Mouse (Mus musculus): ENCODE results near the gene Catsper3.

Gene Catsper3

GRCm38 (mm10) chr13:55827679-55828140, 43.3 kb downstream of the Catsper3 start:
- DNase-seq = no peak

DNA sequence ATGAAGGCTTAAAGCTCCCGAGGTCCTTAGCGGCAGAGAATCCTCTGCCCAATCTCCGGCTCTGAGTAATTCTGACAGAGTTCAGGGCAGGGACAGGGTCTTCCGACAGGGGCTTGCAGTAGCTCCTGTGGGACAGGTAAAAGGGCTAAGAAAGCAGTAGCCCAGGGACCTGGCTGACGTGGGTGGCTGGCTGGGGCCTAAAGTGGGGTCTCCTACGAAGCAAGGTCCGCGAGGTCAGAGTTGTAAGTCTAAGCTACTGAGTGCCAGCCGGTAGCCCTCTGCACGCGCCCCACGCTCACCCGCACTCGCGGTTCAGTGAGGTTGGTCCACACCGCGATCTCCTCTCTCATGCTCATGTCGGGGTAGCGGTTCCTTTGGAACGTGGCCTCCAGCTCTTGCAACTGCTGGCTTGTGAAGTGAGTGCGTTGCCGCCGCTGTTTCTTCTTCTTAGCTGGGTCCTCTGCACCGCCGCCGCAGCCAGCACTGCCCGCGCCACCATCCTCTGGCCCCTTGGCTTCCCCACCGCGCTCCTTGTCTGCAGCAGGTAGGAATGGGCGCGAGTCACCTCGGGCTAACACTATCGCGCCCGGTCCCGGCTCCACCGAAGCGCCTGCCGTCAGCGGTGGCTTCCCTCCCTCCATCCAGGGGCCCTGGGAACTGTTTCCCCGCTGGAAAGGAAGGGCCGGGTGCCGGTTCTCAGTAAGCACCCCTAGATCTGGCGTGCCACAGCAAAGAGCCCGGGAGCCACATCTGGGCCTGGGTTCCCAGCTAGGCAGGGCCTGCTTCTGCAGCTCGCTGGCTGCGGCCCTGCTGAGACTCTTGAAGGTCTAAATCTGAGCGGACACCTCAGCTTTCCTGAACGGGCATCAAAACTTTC, 44.0 kb downstream of the Catsper3 start:
- DNase-seq = no peak

DNA sequence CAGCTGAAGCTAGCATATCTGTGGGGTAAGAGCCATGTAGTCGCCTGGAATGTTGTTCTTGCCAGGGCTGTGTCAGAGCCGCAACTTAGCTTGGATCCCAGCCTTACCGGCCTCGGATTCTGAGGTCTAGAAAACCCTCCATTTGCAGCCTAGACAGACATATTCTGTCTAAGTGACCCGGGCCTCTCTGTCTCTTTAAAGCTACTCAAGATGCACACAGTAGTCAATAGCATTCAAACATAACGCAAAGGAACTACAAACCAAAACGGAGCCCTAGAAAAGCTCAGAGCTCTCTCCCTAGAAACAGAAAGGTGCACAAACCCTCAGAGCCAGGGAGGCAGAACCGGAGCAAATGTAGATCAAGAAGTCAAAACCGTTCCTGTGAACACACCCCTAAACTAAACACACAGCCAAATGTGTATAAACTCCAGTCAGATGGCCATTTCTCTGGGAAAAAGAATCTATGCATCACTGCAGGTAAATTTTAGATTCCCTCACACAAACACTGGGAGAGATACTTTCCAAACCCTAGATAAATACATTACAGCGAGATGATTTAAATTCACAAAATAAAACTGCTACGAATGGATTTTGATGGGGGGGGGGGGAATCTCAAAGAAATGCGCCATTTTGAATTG, 44.8 kb downstream of the Catsper3 start:
- no peak for DNase-seq

DNA sequence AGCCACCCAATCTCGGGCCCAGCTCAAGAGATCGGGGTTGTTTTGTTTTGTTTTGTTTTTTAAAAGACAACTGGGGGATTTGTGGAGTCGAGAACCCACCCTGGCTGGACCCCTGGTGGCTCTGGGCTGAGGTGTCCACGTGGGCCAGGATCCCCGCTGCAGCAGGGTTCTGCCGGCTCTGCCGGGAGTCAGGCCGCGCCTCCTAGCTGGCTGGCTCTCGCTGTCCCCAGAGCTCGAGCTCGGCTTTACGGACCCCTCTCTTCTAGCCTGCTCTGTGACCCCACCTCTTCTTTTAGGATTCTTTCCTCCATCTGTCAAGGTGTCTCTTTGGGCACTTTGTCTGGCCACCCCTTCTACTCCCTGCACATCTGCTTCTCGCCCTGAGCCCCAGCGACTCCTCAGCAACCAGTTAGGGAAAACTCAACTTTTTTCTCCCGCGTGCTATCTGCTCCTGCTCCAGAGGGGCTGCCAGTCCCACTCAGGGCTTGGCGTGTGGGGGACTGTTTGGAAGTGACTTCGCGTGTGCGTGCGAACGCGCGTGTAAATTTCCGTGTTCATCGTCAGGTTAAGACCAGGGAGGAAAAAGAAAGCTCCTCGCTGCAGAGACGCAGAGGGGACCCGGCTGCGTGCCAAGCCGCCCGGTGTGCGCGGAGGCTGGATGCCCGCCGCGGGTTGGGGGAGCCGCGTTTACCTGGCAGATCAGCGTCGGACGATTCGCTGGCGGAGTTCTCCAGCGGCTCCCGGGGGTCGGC, 45.9 kb downstream of the Catsper3 start:
- DNase-seq = no peak

- no peak for DNase-seq
Measured at GRCm38 (mm10) chr13:55830833-55831721, 46.7 kb downstream of the Catsper3 start.

GRCm38 (mm10) chr13:55831722-55832160, 47.4 kb downstream of the Catsper3 start:
- no peak for DNase-seq

- DNase-seq = no peak
Measured at GRCm38 (mm10) chr13:55832602-55833001, 48.2 kb downstream of the Catsper3 start.

DNA sequence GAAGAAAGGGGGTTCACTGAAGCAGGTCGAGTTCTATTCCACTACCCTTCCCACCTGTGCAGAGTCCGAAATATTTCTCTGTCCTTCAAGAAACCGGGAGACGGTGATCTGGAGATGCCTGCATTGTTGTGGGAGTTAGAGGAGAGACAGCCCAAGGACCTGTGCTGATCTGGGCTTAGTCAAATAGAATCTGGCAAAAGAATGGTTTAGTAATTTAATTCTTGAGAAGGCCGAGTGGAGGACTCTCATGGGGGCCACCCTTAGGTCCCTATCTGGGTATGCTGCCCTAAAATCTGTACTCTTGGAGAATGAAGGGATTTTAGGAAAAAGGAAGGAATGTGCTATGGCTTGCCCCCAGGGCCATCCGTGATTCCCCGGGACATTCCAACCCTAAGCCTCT, 49.6 kb downstream of the Catsper3 start:
- no peak for DNase-seq

DNA sequence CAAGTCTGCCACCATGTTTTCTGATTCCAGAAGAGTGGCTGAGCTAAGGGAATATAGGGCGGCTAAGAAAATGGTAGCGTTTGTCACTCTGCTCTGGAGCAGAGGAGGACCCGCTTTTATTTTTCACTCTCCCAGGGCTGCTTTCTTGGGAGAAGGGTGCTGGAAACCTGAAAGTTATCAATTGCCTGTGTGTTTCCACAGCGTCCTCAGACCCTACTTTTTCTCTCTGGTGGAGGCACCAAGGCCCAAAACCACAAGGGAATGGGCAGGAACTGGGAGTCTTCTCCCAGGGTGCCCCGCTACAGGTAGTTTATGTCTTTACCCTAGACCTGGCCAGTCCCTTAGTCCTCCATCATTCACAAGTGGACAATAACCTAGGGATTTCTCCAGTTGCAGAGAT, 50.3 kb downstream of the Catsper3 start:
- no peak for DNase-seq

DNA sequence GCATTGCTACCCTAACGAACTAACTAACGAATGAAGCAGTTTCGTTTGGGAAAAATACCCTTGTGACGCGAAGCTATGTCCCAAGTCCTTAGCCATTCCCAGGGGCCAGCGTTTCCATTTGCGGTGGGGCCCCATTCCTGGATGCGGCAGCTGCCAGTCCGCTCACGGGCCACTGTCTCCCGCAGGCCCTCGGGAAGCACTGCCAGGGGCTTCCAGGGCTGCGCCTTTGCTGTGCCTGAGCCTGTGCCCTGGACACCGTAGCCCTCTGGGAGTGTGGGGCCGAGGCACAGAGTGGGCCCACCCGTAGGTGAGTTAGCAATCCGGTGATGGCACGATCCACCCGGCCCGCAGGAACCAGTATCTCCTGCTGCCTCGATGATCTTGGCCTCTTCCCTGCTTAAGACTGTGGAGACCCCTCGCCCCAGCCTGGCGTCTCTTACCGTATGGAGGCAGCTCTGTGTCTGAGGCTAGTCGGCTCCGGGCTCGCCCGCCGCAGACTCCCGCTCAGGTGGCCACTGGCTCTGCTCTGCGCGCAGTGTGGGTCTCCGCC, 51.3 kb downstream of the Catsper3 start:
- no peak for DNase-seq

DNA sequence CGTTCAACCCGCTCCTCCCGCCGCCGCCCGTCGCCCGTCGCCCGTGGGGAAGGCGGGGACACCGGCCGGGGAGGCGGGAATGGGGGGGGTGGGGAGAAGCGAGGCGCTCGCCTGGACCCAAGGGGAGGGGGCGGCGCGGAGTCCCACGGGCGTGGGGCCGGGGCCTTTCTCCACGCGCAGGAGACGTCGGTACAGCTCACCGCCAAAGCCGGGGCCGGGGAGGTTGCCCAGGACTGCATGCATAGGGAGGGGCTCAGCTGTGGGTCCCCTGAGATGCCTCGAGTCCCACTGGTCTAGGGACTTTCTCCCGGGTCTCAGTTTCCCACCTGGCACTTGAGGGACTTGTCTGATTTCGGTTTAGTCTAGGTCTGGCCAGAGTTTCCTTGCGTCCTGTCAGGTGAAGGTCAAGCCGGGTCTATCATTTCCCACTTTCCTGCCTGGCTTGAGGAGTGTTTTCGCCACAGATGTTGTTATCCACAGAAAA, 51.8 kb downstream of the Catsper3 start, which contains the start of gene Pitx1:
Gene Pitx1 (minus strand): TSS at position 51 of the 484 bp plus-strand sequence.
- no peak for DNase-seq

DNA sequence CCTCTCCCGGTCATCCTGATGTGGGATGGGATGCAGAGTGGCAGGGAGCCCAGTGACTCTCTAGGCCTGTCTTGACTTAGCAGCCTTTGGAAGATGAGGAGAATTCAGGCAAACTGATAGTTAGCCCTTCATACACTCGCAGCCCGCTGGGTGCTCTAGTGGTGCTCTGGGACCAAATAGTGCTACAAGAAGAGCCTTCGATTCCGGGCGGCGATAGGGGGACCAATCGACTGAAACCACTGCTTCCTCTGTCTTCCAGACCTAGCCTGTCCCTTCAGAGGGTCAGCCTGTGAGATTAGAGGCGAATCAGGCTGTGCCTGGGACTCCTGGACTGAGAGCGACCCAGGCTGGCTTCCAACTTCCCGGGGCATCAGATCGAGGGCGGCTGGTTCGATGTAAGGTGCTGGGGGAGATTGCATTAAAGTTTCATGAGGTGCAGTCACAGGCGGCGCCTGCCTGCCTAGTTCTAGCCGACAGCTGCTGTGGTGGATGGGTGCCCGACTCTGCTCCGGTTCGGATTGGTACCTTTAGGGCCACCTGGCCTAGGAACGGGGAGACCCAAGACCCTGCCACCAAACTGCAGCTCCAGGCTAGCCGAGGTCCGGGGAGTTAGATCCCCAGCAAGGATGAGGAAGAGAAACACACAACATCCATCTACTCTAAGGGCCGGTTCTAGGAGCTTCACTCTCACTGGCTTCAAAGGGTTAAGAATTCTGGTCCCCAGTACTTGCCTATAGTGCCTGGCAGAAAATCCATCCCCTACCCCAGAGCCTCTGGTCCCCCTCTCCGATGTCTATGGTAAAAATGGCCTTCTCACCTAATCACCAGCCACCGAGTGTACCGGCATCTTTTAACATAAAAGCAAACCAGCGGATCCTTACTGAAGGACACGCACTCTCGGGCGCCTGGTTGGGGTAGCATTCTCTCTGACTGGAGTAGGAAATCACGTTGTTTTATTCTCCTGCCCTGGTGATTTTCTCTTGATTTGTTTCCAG, 52.7 kb downstream of the Catsper3 start:
- DNase-seq = no peak

GRCm38 (mm10) chr13:55840223-55840622, 55.9 kb downstream of the Catsper3 start:
- no peak for DNase-seq

- no peak for DNase-seq
Measured at GRCm38 (mm10) chr13:55843700-55844099, 59.3 kb downstream of the Catsper3 start.

- DNase-seq = no peak
Measured at GRCm38 (mm10) chr13:55847805-55848204, 63.4 kb downstream of the Catsper3 start.

GRCm38 (mm10) chr13:55848604-55849190, 64.3 kb downstream of the Catsper3 start:
- no peak for DNase-seq

GRCm38 (mm10) chr13:55850726-55851125, 66.4 kb downstream of the Catsper3 start:
- DNase-seq = no peak

- DNase-seq = no peak
Measured at GRCm38 (mm10) chr13:55852205-55852604, 67.8 kb downstream of the Catsper3 start.

DNA sequence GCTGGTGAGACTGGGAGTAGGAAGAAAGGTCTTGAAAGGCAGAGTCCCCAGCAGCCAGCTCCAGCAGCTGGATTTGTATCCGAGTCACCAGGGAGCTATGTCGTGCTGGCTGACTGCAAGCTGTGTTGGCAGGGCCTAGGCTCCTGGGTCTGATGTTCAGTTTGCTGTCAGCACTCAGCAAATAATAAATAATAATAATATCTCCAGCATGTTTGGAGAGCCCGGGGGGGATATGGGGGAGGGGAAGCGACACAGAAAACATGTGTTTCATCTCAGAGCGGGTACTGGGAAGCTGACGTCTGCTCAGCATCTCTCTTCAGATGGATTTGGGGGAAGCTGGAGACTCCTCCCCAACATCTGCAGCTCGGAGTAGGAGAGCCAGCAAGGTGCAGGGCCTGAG, 71.4 kb downstream of the Catsper3 start:
- no peak for DNase-seq

- no peak for DNase-seq
Measured at GRCm38 (mm10) chr13:55858463-55858862, 74.1 kb downstream of the Catsper3 start.

Measured in cerebellum, adult 18-20 months (tissue).